Mouse (Mus musculus): ENCODE measurements around the gene Sap30bp.

Gene Sap30bp

DNA sequence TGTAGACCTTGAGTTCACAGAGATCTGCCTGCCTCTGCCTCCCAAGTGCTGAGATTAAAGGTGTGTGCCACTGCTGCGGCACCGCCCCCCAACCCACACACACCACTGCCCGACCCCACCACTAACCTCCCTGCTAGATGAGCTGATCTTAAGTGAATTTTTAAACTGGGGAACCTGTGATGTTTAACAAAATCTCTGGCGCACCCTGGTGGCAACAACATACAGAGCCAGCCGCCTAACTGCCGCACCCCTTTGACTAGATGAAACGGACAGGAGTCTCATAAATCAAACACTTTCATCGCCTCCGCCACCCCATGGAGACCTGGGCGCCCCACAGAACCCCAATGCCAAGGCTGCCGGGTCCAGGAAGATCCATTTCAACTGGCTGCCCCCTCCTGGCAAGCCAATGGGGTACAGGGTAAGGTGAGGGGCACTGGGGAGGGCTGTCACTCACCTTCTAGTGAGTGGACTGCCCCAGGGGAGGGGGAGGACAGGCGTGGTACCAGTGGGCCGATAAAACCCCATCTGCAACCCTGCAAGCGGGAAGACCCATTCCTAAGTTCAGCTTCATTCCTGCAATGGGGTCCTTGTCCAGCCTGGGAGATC lies 66.6 kb downstream of the Sap30bp start:
- no peak for DNase-seq (ENCODE audit: extremely low spot score, low read depth, low spot score)

DNA sequence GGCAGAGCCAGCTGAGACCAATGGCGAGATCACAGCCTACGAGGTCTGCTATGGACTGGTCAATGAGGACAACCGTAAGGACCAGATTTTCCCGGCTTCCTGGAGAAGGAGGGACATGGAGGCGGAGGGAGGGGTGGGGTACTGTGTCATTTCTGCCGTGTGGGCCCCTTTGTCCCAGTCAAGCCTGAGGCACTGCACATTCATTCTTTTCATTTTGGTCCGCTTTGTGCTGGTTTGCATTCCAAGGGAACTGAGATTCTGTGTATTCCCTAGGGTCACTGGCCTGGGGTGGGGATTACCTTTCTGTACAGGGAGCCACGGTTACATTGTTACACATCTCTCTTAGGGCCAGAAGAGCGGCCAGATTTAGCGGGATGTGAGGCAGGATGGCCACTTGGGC lies 67.5 kb downstream of the Sap30bp start:
- DNase-seq (ENCODE audit: extremely low spot score, low read depth, low spot score): no peak

DNA sequence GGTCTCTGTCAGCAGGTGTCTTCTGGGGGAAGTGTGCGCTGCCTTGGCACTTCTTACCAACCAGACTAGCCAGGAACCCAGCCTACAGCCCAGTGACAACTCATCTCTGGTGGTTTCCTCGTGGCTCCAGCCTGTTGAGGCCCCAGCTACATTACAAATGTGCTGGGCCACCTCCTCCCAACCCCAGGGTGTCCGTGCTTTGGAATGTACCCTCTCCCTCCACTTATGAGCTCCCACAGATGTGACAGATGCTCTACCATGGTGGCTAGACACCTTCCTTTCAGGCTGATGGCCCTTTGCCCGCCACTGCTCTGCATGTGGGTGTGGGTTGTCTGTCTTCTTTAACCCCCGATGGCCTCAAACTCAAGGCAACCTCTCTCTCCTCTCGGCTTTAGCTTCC lies 68.6 kb downstream of the Sap30bp start:
- no peak for DNase-seq (ENCODE audit: extremely low spot score, low read depth, low spot score)

DNA sequence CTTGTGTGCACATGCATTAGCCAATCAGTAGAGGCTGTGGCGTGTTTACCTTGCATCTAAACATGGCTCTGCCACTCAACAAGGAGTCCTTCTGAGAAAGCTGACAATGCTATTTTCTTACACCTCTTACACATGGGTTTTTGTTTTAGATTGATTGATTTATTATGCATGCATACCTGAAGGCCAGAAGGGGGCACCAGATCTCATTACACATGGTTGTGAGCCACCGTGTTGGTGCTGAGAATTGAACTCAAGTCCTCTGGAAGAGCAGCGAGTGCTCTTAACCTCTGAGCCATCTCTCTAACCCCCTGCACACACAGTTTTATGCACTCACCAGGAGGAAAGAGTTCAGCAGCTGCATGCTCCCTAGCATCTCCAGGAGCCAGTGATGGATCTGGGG lies 69.8 kb downstream of the Sap30bp start:
- DNase-seq (ENCODE audit: extremely low spot score, low read depth, low spot score): no peak

DNA sequence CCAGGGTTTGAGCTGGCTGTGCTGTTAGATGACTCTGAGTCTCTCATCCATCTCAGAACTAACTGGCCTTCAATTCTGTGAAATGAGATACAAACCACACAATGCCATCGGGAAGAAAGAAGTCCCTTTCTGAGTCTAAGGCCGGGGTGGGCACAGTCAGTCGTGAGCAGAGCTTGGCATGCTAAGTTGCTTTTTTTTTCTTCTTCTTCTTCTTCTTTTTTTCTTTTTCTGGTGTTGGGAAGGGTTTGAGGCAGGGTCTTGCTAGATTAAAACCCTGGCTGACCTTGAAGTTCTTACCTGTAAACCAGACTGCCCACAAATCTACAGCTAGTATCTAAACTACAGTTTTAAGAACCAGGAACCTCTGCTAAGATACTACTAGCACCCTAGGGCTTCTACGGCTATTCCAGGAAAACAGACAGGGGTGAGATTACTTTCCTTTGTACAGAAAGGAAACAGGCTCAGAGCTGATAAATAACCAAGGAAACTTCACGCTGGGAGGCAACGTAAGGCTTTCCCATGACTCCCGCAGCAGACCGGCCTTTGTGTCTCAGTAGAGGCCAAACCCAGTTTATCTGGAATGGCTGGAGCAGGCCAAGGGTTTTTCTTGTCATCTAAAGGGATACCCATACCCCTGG lies 71.2 kb downstream of the Sap30bp start:
- no peak for DNase-seq (ENCODE audit: extremely low spot score, low read depth, low spot score)

DNA sequence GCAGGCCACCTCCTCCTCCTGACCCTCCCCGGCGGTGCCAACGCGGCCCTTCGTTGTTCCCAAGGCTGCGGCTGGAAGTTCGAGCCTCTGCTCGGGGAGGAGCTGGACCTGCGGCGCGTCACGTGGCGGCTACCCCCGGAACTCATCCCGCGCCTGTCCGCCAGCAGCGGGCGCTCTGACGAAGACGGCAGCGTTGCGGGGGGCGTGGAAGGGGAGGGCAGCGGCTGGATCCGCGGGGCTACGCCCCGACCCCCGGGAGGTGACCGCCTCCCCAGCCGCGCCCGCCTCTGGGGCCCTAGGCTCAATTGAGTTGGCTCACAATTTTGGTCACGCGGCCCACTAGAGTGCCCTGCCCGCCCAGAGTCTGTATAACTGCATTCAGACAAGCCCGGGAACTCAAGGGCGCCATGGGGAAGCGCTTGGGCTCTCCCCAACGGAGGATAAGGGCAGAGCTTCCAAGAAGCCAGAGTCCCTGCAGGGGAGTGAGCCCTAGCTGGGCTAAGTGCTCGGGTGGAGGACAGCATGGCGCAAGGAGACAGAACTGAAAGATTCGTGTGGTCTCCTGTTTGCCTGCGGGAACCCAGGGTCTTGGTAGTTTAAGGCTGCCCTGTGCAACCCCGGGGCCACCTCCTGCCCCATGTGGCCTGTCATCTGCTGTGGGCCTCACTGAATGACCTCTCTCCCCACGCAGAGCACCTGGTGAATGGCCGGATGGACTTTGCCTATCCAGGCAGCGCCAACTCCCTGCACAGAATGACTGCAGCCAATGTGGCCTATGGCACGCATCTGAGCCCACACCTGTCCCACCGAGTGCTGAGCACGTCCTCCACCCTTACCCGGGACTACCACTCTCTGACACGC lies 72.0 kb downstream of the Sap30bp start:
- DNase-seq (ENCODE audit: extremely low spot score, low read depth, low spot score): no peak

DNA sequence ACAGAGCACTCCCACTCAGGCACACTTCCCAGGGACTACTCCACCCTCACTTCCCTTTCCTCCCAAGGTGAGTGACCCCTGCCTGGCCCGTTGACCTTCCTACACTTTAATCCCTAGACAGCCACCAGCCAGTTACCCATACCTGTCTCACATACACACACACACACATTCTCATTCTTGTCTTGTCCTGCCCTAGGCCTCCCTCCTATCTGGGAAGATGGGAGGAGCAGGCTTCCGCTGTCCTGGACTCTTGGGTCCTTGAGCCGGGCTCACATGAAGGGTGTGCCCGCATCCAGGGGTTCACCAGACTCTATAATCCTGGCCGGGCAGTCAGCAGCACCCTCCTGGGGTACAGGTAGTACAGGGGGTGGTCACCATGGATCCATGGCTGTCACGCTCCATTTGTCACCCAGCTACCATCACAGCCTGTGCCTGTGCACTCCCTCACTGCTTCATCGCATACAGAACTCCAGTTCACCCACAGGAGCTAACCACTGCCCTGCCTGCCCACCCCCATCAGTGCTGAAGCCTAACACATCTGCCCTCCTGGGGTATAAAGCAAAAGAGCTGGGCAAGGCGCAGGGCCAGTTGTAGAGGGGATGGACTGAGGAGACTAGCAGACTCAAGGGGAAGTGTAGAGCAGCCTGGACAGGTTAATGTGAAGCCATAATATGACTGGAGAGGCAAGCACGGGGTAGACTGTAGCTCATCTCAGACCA lies 72.8 kb downstream of the Sap30bp start:
- DNase-seq (ENCODE audit: extremely low spot score, low read depth, low spot score): no peak

DNA sequence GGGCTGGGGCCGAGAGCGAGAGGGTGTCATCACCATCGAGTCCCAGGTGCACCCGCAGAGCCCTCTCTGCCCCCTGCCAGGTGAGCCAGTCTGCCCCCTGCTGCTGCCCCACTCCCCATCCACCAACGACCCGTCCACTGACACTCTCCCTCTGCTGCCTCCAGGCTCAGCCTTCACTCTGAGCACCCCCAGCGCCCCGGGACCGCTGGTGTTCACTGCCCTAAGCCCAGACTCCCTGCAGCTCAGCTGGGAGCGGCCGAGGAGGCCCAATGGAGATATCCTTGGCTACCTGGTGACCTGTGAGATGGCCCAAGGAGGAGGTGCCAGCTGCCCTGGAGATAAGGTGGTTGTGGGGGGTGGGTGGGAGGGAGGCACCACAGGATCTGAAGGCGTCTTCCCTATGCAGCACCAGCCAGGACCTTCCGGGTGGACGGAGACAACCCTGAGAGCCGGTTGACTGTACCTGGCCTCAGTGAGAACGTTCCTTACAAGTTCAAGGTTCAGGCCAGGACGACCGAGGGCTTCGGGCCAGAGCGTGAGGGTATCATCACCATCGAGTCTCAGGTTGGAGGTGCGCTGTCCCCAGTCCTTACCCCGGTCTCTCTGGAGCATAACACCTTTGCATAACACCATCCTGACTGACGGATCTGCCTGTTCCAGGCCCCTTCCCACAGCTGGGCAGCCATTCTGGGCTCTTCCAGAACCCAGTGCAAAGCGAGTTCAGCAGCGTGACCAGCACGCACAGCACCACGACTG lies 74.2 kb downstream of the Sap30bp start:
- no peak for DNase-seq (ENCODE audit: extremely low spot score, low read depth, low spot score)

DNA sequence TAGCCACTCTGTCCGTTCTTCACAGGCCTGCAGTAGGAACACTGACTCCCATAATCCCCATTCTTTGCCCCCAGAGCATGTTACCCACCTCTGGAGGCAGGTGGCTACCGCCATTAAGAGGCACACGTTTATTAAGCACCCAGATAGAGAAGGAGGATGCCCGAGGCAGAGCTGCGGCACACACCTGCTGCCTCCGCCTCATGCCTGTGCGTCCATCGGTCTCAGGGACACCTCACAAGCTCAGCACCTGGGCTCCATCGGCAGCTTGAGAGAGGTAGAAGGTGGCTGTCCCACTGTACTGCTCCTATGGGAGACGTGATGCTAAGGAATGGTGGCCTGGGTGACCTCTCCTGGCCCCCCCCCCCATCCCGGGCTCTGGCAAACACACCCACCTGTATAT lies 75.3 kb downstream of the Sap30bp start:
- DNase-seq (ENCODE audit: extremely low spot score, low read depth, low spot score): no peak

DNA sequence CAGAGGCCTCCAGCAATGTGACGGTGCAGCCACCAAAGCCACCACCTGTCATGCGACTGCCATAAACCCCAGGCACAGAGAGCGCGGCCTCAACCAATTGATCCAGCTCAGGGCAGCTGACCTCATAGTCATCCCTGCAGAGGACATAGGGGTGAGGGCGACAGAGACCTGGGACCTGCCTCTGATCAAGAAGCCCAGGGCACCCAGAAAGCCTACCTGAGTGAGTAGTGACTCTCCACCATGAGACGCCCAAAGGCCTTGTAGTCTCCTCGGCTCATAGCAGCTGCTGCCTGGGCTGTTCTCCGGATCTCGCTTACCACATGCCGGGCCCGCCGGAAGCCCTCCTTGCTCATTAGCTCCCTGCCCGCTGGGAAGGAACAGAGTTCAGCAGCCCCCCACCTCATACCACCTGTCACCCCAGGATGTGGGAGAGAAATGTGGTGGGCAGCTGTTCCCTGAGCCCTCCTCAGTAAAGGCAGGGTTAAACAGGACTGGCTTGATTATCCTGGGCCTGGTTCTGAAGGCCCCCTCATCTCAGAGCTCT lies 75.8 kb downstream of the Sap30bp start:
- no peak for DNase-seq (ENCODE audit: extremely low spot score, low read depth, low spot score)

DNA sequence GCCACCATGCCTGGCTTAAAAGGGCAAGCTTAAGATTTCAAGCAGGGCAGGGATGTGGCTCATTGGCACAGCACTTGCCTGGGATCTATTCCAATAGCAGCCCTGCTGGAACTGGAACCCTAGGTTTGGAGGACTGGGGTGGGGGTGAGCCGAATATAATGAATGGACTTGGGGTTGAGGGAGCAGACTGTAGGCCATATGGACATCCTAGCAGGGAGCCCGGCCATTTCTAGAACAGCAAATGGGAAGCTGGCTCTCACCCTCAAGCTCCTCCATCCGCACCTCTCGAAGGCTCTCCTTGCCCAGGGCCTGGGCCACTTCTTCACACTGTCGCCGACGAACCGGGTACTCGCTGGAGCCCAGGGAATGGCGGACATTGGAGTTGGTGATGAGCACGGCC lies 76.6 kb downstream of the Sap30bp start:
- DNase-seq (ENCODE audit: extremely low spot score, low read depth, low spot score): no peak

DNA sequence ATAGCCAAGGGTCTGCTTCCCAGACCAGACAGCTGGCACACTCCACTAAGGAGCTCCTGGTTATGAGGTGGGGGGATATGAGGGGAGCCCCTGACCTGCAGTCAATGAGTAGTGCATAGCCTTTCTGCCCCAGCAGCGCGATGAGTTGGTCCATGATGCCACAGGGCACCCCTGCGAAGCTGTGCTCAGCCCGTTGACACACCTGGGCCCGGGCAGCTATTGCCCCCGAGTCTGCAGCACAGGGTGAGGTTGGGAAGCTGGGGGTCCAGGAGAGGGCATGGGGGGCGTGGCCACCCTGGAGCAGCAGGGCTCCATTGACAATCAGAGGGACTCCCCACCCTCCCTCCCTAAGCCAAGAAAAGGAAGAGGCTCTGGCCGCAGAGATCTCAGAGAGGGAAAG lies 77.1 kb downstream of the Sap30bp start:
- DNase-seq (ENCODE audit: extremely low spot score, low read depth, low spot score): no peak

DNA sequence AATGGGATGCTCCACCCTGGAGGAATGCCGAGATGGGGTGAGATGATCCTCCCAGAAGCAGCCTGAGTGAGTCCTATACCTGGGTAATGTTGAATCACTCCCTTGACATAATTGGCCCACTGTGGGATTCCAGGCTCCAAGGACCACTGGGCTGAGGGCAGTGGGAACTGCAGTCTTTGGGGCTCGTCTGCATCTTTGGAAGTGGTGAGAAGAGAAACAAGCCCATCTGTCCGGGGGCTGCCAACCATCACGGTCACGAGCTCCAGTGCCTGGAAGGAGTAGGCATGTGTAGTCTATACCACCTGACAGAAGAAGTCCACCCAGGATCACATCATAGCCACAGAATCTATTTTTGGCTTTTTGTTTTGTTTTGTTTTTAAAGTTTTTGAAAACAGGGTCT lies 77.9 kb downstream of the Sap30bp start:
- DNase-seq (ENCODE audit: extremely low spot score, low read depth, low spot score): no peak

DNA sequence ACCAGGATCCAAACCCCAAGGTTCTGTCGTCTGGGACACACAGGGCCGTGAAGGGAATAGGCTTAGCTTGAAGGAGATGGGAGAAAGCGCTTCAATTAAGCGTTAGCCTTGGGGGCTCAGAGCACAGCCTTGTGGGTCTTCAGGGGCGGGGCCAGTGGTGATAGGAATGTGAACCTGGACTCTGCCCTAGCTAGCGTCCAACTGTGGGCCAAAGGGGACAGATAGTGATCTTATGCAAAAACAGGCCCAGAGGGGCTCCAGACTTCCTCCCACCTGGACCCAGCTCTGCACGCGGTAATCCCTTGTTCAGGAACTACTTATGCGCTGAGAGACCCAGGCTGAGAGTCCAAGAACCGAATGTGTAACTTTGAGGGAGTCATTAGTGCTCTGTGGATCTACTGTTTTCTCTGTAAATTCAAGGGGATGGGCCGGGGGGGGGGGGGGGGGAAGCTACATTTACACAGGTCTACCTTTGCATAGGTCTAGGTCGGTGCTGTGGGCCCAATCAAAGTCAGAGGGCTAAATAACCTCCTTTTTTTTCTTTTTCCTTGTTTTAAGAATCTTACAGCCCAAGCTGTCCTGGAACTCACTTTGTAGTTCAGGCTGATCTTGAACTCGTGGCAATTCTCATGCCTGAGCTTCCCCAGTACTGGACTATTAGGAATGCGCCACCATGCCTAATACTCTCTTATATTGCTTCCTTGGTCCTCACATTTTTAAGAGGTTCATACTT lies 78.6 kb downstream of the Sap30bp start:
- no peak for DNase-seq (ENCODE audit: extremely low spot score, low read depth, low spot score)

DNA sequence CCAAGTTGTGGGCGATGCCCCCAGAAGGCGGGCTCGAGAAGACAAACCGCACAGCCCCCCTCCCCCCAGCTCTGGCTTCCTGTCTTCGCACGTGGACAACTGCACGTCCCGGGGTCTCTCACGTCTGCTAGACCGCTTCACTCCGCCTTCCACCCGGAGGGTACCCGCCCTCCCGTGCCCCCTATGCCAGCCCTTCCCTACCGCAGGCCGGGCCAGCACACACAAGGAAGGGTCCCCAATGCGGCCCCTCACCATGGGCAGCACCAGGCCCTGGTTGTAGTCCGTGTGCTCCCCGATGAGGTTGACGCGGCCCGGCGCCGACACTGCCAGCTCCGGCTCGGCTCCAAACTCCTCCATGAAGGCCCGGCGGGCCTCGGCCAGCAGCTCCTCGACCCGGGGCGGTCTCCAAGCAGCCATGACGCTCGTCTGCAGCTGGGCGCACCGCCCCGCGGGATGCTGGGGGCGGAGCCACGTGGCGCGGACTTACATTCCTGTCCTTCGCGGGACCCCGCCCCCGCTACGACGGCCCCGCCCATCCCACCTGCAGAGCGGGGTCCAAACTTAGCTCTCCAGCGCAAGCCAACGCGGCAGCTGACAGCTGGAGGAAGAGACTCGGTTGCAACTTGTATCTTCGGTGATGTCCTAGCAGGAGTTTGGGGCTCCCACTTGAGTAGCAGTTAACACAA lies 79.3 kb downstream of the Sap30bp start, which contains the start of gene Galk1:
Gene Galk1 (minus strand): TSS at position 458 of the 686 bp plus-strand sequence.
- DNase-seq (ENCODE audit: extremely low spot score, low read depth, low spot score): no peak

DNA sequence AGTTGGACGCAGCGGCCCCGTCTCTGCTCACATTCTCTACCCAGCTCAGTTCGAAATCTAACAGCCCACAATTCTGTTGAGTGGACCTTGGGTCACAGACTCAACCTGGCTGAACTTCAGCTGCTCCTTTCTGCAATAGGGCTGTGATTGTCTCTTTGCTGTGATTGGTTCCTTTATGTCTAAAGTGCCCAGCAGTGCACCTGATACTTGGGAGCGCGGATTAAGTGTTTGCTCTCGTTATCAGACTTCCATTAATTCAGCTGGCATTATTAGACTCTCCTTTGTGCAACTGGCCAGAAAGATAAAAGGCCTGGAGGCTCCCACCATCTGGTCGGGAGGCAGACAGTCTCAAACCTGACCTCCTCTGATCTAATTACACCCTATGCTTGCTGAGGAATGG lies 81.7 kb downstream of the Sap30bp start:
- DNase-seq (ENCODE audit: extremely low spot score, low read depth, low spot score): no peak
